ENCODE assay signal across 10 mouse cellular contexts in genomic region chr11:114875301-114875801, GRCm38 (mm10). TPM values are rescaled to one million over a fixed set of nuclear protein-coding genes. Genes with fewer than 3 reads are reported as not detected.
A peak's percentile ranks its signal among the peaks of the same experiment; 100 is the strongest.
DNase-seq lines count a peak whose midpoint lies in the region; ATAC-seq and TF ChIP-seq lines count a peak whose summit lies in the region.
"Had no signal": no experiment of that assay in that cellular context is flagged by ENCODE, and none has a peak within 500 bp of the region (broad histone marks: within the 10 kb centered on the region; RNA-seq: fewer than 3 reads in every experiment).

No protein-coding gene starts in this region.

- no peak for DNase-seq in gastrocnemius, adult 2 months
- DNase-seq in gastrocnemius, postnatal 25 days = no peak
- DNase-seq in ES-CJ7 (ENCODE audit: low read depth, low spot score) = peak; percentile 77
- no peak for DNase-seq in testis, postnatal 10 days (ENCODE audit: low spot score)
- DNase-seq in urinary bladder, postnatal 4 days (ENCODE audit: low spot score in 2 of 2) = no peak
- DNase-seq: adrenal gland, adult 8-10 months had no signal

- no peaks in the 10 kb centered on the region for H3K9me3 ChIP-seq in embryonic facial prominence, embryonic 12.5 days
- no peaks in the 10 kb centered on the region for H3K9me3 ChIP-seq in limb, embryonic 12.5 days

- peak overlapping the region; percentile 49; the same call in 1 of the 2 replicates for H3K27ac ChIP-seq in gastrocnemius, adult 2 months
- H3K27ac ChIP-seq in embryonic facial prominence, embryonic 12.5 days = no peak overlapping the region
- no peak overlapping the region for H3K27ac ChIP-seq in limb, embryonic 12.5 days

- 4% methylated on average over 9 of the region's 9 CpGs for WGBS in embryonic facial prominence, embryonic 12.5 days
- 5% methylated on average over 9 of the region's 9 CpGs for WGBS in limb, embryonic 12.5 days

- H3K36me3 ChIP-seq in embryonic facial prominence, embryonic 12.5 days = peaks cover 16% of the 10 kb centered on the region
- peaks cover 28% of the 10 kb centered on the region for H3K36me3 ChIP-seq in limb, embryonic 12.5 days

- no peak for TF ChIP-seq CTCF in gastrocnemius, adult 2 months (IDR thresholded peaks at IDR 0.05)

- no peaks in the 10 kb centered on the region for H3K27me3 ChIP-seq in embryonic facial prominence, embryonic 12.5 days
- H3K27me3 ChIP-seq in limb, embryonic 12.5 days = no peaks in the 10 kb centered on the region

- H3K4me3 ChIP-seq in gastrocnemius, adult 2 months = no peak overlapping the region
- H3K4me3 ChIP-seq in embryonic facial prominence, embryonic 12.5 days = no peak overlapping the region
- H3K4me3 ChIP-seq in limb, embryonic 12.5 days (replicated peaks) = no peak overlapping the region

- intact Hi-C loops in gastrocnemius, adult 2 months (cut with DNase I) = loop anchor here (5.0 kb wide), 1 partner anchor 37 kb away; no protein-coding TSS in a partner anchor

- H3K4me1 ChIP-seq in embryonic facial prominence, embryonic 12.5 days = peaks cover 29% of the 10 kb centered on the region
- H3K4me1 ChIP-seq in limb, embryonic 12.5 days (replicated peaks) = peaks cover 32% of the 10 kb centered on the region

- peak overlapping the region; percentile 17; the same call in 1 of the 2 replicates for H3K4me2 ChIP-seq in embryonic facial prominence, embryonic 12.5 days (replicated peaks)
- peak overlapping the region; percentile 17; the same call in 1 of the 2 replicates for H3K4me2 ChIP-seq in limb, embryonic 12.5 days

- no peak overlapping the region for H3K9ac ChIP-seq in embryonic facial prominence, embryonic 12.5 days
- peak overlapping the region; percentile 18; the same call in 1 of the 2 replicates for H3K9ac ChIP-seq in limb, embryonic 12.5 days (replicated peaks)

- ATAC-seq in embryonic facial prominence, embryonic 12.5 days (ENCODE audit: insufficient number of reproducible peaks, insufficient read depth, low FRiP score, low TSS enrichment) = no peak
- no peak for ATAC-seq in limb, embryonic 12.5 days (ENCODE audit: insufficient number of reproducible peaks, insufficient read depth, low FRiP score, low TSS enrichment, low read depth)
- ATAC-seq in inflammation-experienced regulatory T-cells, adult 6 months = no peak
- ATAC-seq: lung, postnatal 0 days had no signal

RNA-seq across cellular contexts. Expression of gene Cd300a, which starts 14.5 kb away (rescaled TPM):
- under 1 TPM; 0.50 to 0.66 TPM for total RNA-seq in gastrocnemius, adult 2 months (2021)
- total RNA-seq in gastrocnemius, postnatal 25 days (2021) = under 1 TPM; 0.43 to 0.72 TPM
- polyA plus RNA-seq in embryonic facial prominence, embryonic 12.5 days (2016; fragmentation: Nextera tagmentation; extraction: Ambion mirVana) = 0.87 and 1.5 TPM in 2 replicates
- polyA plus RNA-seq in limb, embryonic 12.5 days (2016; fragmentation: Nextera tagmentation; extraction: Ambion mirVana) = 0.70 and 0.88 TPM in 2 replicates
- polyA plus RNA-seq in inflammation-experienced regulatory T-cells, adult 6 months (2017; shearing (Covaris generic)) = under 1 TPM; 0.12 to 0.75 (median 0.27) TPM

RNA-seq across cellular contexts. Expression of gene Gprc5c, which starts 24.4 kb away (rescaled TPM):
- 10 to 100 TPM; 45.4 to 82.1 TPM for total RNA-seq in gastrocnemius, adult 2 months (2021)
- total RNA-seq in gastrocnemius, postnatal 25 days (2021) = 10 to 100 TPM; 31.2 to 47.0 TPM
- polyA plus RNA-seq in embryonic facial prominence, embryonic 12.5 days (2016; fragmentation: Nextera tagmentation; extraction: Ambion mirVana) = 55.7 and 56.3 TPM in 2 replicates
- 50.7 and 53.8 TPM in 2 replicates for polyA plus RNA-seq in limb, embryonic 12.5 days (2016; fragmentation: Nextera tagmentation; extraction: Ambion mirVana)
- not detected for polyA plus RNA-seq in inflammation-experienced regulatory T-cells, adult 6 months (2017; shearing (Covaris generic))

RNA-seq across cellular contexts. Expression of gene Cd300lb, which starts 58.8 kb away (rescaled TPM):
- under 1 TPM; 0.15 to 0.42 TPM for total RNA-seq in gastrocnemius, adult 2 months (2021)
- under 1 TPM in 1 of 2 experiments, not detected in 1; 0.19 TPM for total RNA-seq in gastrocnemius, postnatal 25 days (2021)
- 0.36 TPM in 1 of 2 replicates, not detected in the other for polyA plus RNA-seq in embryonic facial prominence, embryonic 12.5 days (2016; fragmentation: Nextera tagmentation; extraction: Ambion mirVana)
- polyA plus RNA-seq in limb, embryonic 12.5 days (2016; fragmentation: Nextera tagmentation; extraction: Ambion mirVana) = not detected in 2 replicates
- polyA plus RNA-seq in inflammation-experienced regulatory T-cells, adult 6 months (2017; shearing (Covaris generic)) = not detected

Comparison
In these comparisons a context has a peak if more than half of its experiments do, and no peak if none do; other contexts are left out.
1. RNA of gene Gprc5c, which starts 24.4 kb away (polyA plus RNA-seq): 55.7 to 56.3 TPM in embryonic facial prominence, embryonic 12.5 days and 50.7 to 53.8 TPM in limb, embryonic 12.5 days; not detected in inflammation-experienced regulatory T-cells, adult 6 months; every median in the first group is over 10 times any median in the second.